Mouse (Mus musculus) adrenal gland, adult 2 months (tissue): ENCODE data around the gene Rcvrn. TPM values are rescaled to one million over a fixed set of nuclear protein-coding genes. Genes with fewer than 3 reads are reported as not detected.

Source experiments
- DNase-seq: peaks from one replicate; pipeline ENCODE4 v3.0.0; 2021
- long read RNA-seq: library from polyadenylated mRNA; stranded (forward); transcript quantifications from one replicate; pipeline ENCODE4 v2.0.0, GENCODE M21; 2021
- polyA plus RNA-seq: library from polyadenylated mRNA; depleted of rRNA; stranded (reverse); fragments of >200 nt; gene quantifications from 2 replicates; pipeline ENCODE4 v1.2.3, GENCODE M21; 2012; rRNA removed
- total RNA-seq, 2 experiments: library from RNA; stranded (reverse); gene quantifications; 2 replicates each; pipeline ENCODE4 v1.2.3; 2021

The Rcvrn gene
- total RNA-seq: under 1 TPM in 1 of 2 experiments, not detected in 1; 0.29 TPM
- not detected in 2 replicates for polyA plus RNA-seq
- long read RNA-seq: 0 reads

- DNase-seq: no peak
Measured at GRCm38 (mm10) chr11:67694703-67695376, at the start of gene Rcvrn. TSS of gene Rcvrn (plus strand) at chr11:67695326.

- DNase-seq: peak; percentile 87
Measured at GRCm38 (mm10) chr11:67647745-67648144, 47.4 kb upstream of the Rcvrn start.

DNA sequence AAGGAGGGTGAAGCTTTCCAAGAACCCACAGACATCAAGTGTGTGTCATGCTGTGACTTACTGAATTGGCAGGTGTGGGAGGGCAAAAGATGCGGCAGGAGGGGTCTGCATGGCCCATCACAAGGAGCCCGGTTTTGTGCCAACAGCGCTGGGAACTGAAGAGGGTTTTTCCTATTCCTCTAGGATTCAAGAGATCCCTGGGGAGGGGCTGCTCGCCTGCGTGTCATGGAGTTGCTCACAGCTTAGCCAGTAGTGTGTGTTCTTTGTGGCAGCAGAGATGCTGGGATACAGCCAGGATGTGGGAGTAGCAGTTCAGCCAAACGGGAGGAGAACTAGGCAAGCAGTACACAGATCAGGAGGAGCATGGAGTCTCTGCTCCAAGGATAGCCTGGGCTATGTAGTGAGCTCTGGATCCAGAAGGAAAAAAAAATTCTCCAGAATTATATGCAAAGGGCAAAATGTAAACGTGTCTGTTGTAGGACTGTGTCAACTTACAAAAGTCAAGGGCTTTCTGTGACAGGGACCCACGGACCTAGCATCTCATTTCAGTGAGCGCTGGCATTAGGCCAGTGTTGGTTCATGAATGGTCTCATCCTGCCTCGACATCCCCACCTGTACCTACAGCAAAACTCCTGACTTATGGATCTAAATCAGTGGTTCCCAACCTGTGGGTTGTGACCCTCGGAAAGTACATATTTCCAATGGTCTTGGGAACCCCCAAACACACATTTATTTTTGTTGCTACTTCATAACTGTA lies 46.3 kb upstream of the Rcvrn start:
- DNase-seq: no peak

GRCm38 (mm10) chr11:67649971-67650707 lies 45.0 kb upstream of the Rcvrn start:
- no peak for DNase-seq

- DNase-seq: no peak
Measured at GRCm38 (mm10) chr11:67651731-67652130, 43.4 kb upstream of the Rcvrn start.

GRCm38 (mm10) chr11:67652194-67652892 lies 42.8 kb upstream of the Rcvrn start:
- no peak for DNase-seq

- no peak for DNase-seq
Measured at GRCm38 (mm10) chr11:67652893-67653255, 42.3 kb upstream of the Rcvrn start.

DNA sequence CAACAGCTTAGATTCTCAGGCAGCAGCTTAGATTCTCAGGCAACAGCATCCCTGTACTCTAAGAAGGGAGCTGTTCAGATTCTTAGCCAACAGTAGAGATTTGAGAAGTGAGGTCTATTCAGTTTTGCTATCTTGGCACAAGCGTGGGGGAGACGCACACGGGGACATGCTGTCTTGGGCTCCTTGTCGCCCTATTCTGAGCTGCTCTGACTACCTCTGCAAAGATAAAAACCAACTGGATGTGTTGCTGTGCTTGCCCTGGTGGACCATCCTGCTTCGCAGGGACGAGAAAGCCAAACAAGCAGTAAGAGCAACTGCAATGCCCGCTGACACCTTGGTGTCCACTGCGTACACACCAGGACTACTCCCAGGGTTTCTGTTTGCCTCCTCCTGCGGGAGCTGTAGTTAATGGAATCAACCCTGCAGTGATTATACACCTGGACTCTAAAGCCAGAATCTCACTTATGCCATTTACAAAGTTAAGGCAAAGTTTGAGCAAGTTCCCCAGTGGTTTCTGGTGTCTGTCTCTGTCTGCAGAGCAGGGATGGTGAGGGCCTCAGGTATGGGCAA lies 41.5 kb upstream of the Rcvrn start:
- no peak for DNase-seq

- no peak for DNase-seq
Measured at GRCm38 (mm10) chr11:67654514-67654913, 40.6 kb upstream of the Rcvrn start.

- no peak for DNase-seq
Measured at GRCm38 (mm10) chr11:67655236-67655959, 39.7 kb upstream of the Rcvrn start.

GRCm38 (mm10) chr11:67656366-67656765 lies 38.8 kb upstream of the Rcvrn start:
- DNase-seq: no peak

DNA sequence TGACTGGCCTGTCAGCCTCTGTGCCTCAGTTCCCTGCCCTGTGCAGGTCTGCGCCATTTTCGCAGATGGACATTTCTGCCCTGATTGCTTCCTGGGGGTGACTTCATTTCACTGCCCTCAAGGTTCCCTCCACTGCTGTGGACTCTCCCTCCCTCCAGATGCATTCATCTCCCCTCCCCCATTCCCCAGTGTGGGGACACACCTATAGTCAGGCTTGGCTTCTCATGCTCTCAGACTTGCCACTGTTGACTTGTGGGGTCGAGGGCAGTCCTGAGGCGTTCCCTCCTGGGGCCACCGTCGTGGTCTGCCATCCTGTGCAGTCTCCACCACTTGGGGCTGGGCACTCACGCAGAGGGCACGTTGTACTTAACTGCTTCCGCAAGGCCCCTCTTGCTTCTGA lies 38.3 kb upstream of the Rcvrn start:
- no peak for DNase-seq

GRCm38 (mm10) chr11:67657685-67658382 lies 37.3 kb upstream of the Rcvrn start:
- peak; percentile 22 for DNase-seq

DNA sequence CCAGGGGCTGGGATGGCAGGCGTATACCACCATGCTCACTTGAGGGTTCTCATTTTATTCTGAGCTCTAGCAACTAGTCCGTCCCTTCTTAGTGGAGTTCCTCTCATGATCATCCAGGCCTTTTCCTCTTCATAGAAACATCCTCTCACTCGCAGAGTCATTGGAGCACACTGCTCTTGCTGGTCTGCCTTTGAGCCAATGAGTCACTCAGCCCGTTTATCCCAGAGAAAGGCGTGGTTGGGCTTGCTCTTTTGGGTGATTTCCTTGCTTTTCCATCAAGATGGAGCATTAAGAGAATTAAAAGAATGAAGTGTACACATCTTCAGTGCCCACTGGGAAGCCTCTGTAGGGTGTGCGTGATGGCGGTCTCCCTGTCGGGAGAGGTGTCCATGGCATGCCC lies 33.7 kb upstream of the Rcvrn start:
- DNase-seq: no peak

DNA sequence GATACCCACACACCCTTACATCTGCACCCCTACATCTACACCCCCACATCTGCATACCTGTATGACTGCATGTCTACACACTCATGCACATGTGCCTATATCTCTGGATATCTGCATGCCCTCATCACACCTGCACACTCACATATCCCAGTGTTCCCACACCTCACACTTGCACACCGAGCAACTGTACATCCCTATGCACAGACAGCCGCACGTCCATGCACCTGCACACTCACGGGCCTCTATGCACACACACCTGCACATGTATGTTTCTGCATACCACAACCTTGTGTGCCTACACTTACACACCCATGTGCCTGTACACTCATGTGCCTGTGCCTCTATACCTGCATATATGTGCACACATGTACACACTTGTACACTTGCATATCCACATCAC lies 31.7 kb upstream of the Rcvrn start:
- no peak for DNase-seq

- DNase-seq: no peak
Measured at GRCm38 (mm10) chr11:67664261-67664660, 30.9 kb upstream of the Rcvrn start.

GRCm38 (mm10) chr11:67664918-67665317 lies 30.2 kb upstream of the Rcvrn start:
- DNase-seq: no peak

DNA sequence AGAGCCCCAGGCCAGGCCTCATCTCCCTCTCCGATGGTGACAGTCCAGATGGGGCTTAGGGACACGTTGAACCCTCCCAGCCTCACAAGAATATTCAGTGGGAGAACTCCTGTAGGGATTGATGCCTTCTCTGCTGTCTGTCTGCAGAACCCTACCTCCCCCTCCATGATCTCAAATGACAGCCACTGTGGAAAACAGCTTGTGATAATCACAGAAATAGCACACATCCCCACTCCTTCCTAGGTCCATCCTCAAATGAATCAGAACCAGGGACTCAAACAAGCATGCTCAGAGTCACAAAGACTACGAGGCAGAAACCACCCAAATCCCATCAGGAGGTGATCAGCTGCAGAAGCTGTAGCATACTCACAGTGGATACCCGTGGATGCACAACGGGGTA lies 29.0 kb upstream of the Rcvrn start:
- no peak for DNase-seq

GRCm38 (mm10) chr11:67667531-67668332 lies 27.4 kb upstream of the Rcvrn start:
- peak; percentile 77 for DNase-seq
